Mouse (Mus musculus) urinary bladder, postnatal 4 days (tissue): ENCODE measurements around the gene Klhl23.
A peak's percentile ranks its signal among the peaks of the same experiment; 100 is the strongest.

Experiments used
- DNase-seq, 2 experiments: peaks; one replicate each; pipeline ENCODE4 v3.0.0; 2021 to 2022; ENCODE audit warnings: low spot score in 2 of 2

Gene Klhl23

GRCm38 (mm10) chr2:69829680-69830079, 7.9 kb downstream of the Klhl23 start:
- no peak for DNase-seq

GRCm38 (mm10) chr2:69830116-69830515, 8.4 kb downstream of the Klhl23 start:
- peak in 1 of 2 experiments; percentile 4 for DNase-seq

- DNase-seq = no peak
These were observed 15.7 kb downstream of the Klhl23 start for GRCm38 (mm10) chr2:69837244-69837967.

- DNase-seq = peak in 1 of 2 experiments; percentile 38
These were observed 16.3 kb downstream of the Klhl23 start for GRCm38 (mm10) chr2:69837996-69838395.

GRCm38 (mm10) chr2:69838707-69839106, 17.0 kb downstream of the Klhl23 start:
- DNase-seq = peak in 1 of 2 experiments; percentile 4

- no peak for DNase-seq
These were observed 18.5 kb downstream of the Klhl23 start for GRCm38 (mm10) chr2:69840261-69840660.

- no peak for DNase-seq
These were observed 27.5 kb downstream of the Klhl23 start for GRCm38 (mm10) chr2:69849215-69849614.

- no peak for DNase-seq
These were observed 29.8 kb downstream of the Klhl23 start for GRCm38 (mm10) chr2:69851427-69852058.

GRCm38 (mm10) chr2:69856392-69856791, 34.6 kb downstream of the Klhl23 start:
- DNase-seq = no peak

GRCm38 (mm10) chr2:69857882-69858281, 36.1 kb downstream of the Klhl23 start:
- DNase-seq = no peak

GRCm38 (mm10) chr2:69860972-69861452, 39.3 kb downstream of the Klhl23 start:
- DNase-seq = no peak

- peak; percentile 89 to 93 for DNase-seq
These were observed 39.8 kb downstream of the Klhl23 start, which contains the start of gene Ssb for GRCm38 (mm10) chr2:69861485-69862091. Gene Ssb, plus strand, starts transcription at chr2:69861562.

GRCm38 (mm10) chr2:69862117-69862657, 40.4 kb downstream of the Klhl23 start:
- no peak for DNase-seq

GRCm38 (mm10) chr2:69883990-69884391, 62.2 kb downstream of the Klhl23 start:
- DNase-seq = no peak

- no peak for DNase-seq
These were observed 62.8 kb downstream of the Klhl23 start for GRCm38 (mm10) chr2:69884581-69884980.

GRCm38 (mm10) chr2:69885050-69885449, 63.3 kb downstream of the Klhl23 start:
- DNase-seq = no peak

- peak; percentile 84 to 91 for DNase-seq
These were observed 63.9 kb downstream of the Klhl23 start, which contains the start of gene Mettl5 for GRCm38 (mm10) chr2:69885451-69886305. Gene Mettl5, minus strand, starts transcription at chr2:69885615.
